Mouse (Mus musculus): Measurements from ENCODE around the gene Bhlha9.

DNA sequence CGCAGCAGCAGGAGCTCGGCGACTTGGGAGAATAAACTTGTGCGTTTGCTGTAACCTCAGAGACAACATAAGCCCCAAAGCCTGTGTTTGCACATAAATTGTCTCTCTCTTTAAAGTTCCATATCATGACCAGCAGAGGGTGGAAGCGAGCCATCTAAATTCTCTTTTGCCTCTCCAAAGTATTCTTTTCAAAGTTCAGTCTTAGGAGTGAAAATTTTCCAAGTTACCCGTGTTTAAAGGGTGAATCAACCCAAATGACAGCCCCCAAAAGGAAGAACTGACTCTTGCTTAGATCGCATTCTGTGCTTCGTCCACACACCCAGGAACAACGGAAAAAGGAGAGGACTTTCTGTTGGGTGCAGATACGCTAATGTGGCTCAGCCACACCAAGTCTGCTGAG, 17.2 kb upstream of the Bhlha9 start:
- TF ChIP-seq HCFC1 (IDR thresholded peaks at IDR 0.05; ENCODE audit: borderline replicate concordance, insufficient read depth, low read length) (no peak), CHD2 (IDR thresholded peaks at IDR 0.05; ENCODE audit: low read depth, low read length) (no peak), ZNF384 (IDR thresholded peaks at IDR 0.05; ENCODE audit: low read depth, low read length) (no peak)

All from ES-E14 (cell line).